Mouse (Mus musculus) thymus, adult 18-20 months (tissue): ENCODE measurements around the gene Sh3gl2.

ENCODE experiments used
- DNase-seq, 2 experiments: peaks; one replicate each; pipeline ENCODE4 v3.0.0; 2022; ENCODE audit warnings: mixed read lengths in 2 of 2

Gene Sh3gl2

GRCm38 (mm10) chr4:85205071-85205635 lies at the start of gene Sh3gl2:
Gene Sh3gl2, plus strand, starts transcription at chr4:85205126.
- DNase-seq = no peak

GRCm38 (mm10) chr4:85161156-85161555 lies 43.8 kb upstream of the Sh3gl2 start:
- no peak for DNase-seq

- DNase-seq = no peak
These were observed 42.2 kb upstream of the Sh3gl2 start for GRCm38 (mm10) chr4:85162468-85163312.

- DNase-seq = no peak
These were observed 41.7 kb upstream of the Sh3gl2 start for GRCm38 (mm10) chr4:85163313-85163615.

GRCm38 (mm10) chr4:85168001-85168400 lies 36.9 kb upstream of the Sh3gl2 start:
- no peak for DNase-seq

- DNase-seq = no peak
These were observed 29.5 kb upstream of the Sh3gl2 start for GRCm38 (mm10) chr4:85175466-85175865.

- no peak for DNase-seq
These were observed 26.4 kb upstream of the Sh3gl2 start for GRCm38 (mm10) chr4:85178394-85179051.

- no peak for DNase-seq
These were observed 18.9 kb upstream of the Sh3gl2 start for GRCm38 (mm10) chr4:85186011-85186410.

- DNase-seq = no peak
These were observed 8.7 kb upstream of the Sh3gl2 start for GRCm38 (mm10) chr4:85196201-85196600.

- no peak for DNase-seq
These were observed 6.5 kb upstream of the Sh3gl2 start for GRCm38 (mm10) chr4:85198431-85198830.

GRCm38 (mm10) chr4:85202582-85202981 lies 2.3 kb upstream of the Sh3gl2 start:
- DNase-seq = no peak

GRCm38 (mm10) chr4:85205636-85206211 lies 798 bp downstream of the Sh3gl2 start:
- no peak for DNase-seq

GRCm38 (mm10) chr4:85206675-85207400 lies 1.9 kb downstream of the Sh3gl2 start:
- DNase-seq = no peak

- DNase-seq = no peak
These were observed 2.6 kb downstream of the Sh3gl2 start for GRCm38 (mm10) chr4:85207515-85207914.

- DNase-seq = no peak
These were observed 3.6 kb downstream of the Sh3gl2 start for GRCm38 (mm10) chr4:85208531-85208930.

- no peak for DNase-seq
These were observed 6.0 kb downstream of the Sh3gl2 start for GRCm38 (mm10) chr4:85210953-85211352.

- DNase-seq = no peak
These were observed 12.1 kb downstream of the Sh3gl2 start for GRCm38 (mm10) chr4:85217003-85217402.

- no peak for DNase-seq
These were observed 17.8 kb downstream of the Sh3gl2 start for GRCm38 (mm10) chr4:85222716-85223115.

GRCm38 (mm10) chr4:85226731-85227130 lies 21.8 kb downstream of the Sh3gl2 start:
- no peak for DNase-seq

GRCm38 (mm10) chr4:85227664-85228588 lies 23.0 kb downstream of the Sh3gl2 start:
- DNase-seq = no peak

GRCm38 (mm10) chr4:85228589-85228948 lies 23.6 kb downstream of the Sh3gl2 start:
- DNase-seq = no peak
